Mouse (Mus musculus) G1E (cell line): Measurements from ENCODE around the gene Ahnak. TPM values are rescaled to one million over a fixed set of nuclear protein-coding genes. Genes with fewer than 3 reads are reported as not detected.

Source experiments
- ATAC-seq: 2 replicates; pipeline ENCODE4 v1.8.0; 2016; ENCODE audit warnings: mild to moderate bottlenecking; ENCODE audit not compliant: insufficient number of reproducible peaks, poor library complexity, low FRiP score, severe bottlenecking; ENCODE audit errors: extremely low read depth
- DNase-seq: peaks from one replicate; pipeline ENCODE4 v3.0.0; 2012; ENCODE audit warnings: low spot score
- H3K27me3 ChIP-seq: 2 replicates; pipeline ENCODE4 v1.6.1; 2012; ENCODE audit warnings: mild to moderate bottlenecking, low read length, inconsistent platforms; ENCODE audit not compliant: insufficient read depth
- H3K36me3 ChIP-seq: replicated peaks from 2 replicates; pipeline ENCODE3; 2012; ENCODE audit warnings: mild to moderate bottlenecking, inconsistent platforms
- H3K4me1 ChIP-seq: 2 replicates; pipeline ENCODE4 v1.6.1; 2012; ENCODE audit warnings: low read depth, low read length, inconsistent platforms, mixed read lengths; ENCODE audit not compliant: insufficient read depth
- H3K4me3 ChIP-seq: 2 replicates; pipeline ENCODE4 v1.5.1; 2012; ENCODE audit warnings: low read depth, mild to moderate bottlenecking, inconsistent platforms, low read length, moderate library complexity, mixed read lengths
- H3K9me3 ChIP-seq: replicated peaks from 2 replicates; pipeline ENCODE4 v1.6.1; 2012; ENCODE audit warnings: inconsistent platforms
- CTCF ChIP-seq: IDR thresholded peaks from 2 replicates; pipeline ENCODE4 v1.5.1; 2012; ENCODE audit warnings: low read depth, low read length, inconsistent platforms, mixed read lengths
- GATA1 ChIP-seq: IDR thresholded peaks from 2 replicates; pipeline ENCODE4 v1.6.1; 2012; ENCODE audit warnings: borderline replicate concordance, low read length, inconsistent platforms, mixed read lengths
- GATA2 ChIP-seq: IDR thresholded peaks from 2 replicates; pipeline ENCODE4 v1.6.1; 2012; ENCODE audit warnings: low read depth, low read length, inconsistent platforms, borderline replicate concordance
- POLR2AphosphoS5 ChIP-seq: IDR thresholded peaks from 2 replicates; pipeline ENCODE4 v1.6.1; 2012; ENCODE audit warnings: low read depth, low read length, inconsistent platforms; ENCODE audit not compliant: insufficient replicate concordance
- TAL1 ChIP-seq: conservative IDR thresholded peaks from 2 replicates; pipeline ENCODE4 v1.6.1; 2012; ENCODE audit warnings: low read depth, low read length, inconsistent platforms, mixed read lengths
- polyA plus RNA-seq: library from polyadenylated mRNA; stranded (reverse); fragments of >175 nt; gene quantifications from 2 replicates; pipeline ENCODE4 v1.2.3, GENCODE M21; 2012
- total RNA-seq, 2 experiments: library from RNA; stranded (forward) in 1 of 2; stranded (reverse) in 1 of 2; fragments of 200-1000 nt in 1 of 2; fragments of >200 nt in 1 of 2; fragmentation: Nextera tagmentation in 1 of 2; gene quantifications; 2 replicates each; pipeline ENCODE4 v1.2.3; 2014 to 2017

The Ahnak gene
- total and polyA plus RNA-seq, 3 experiments, result 10.4 to 124 (median 27.8) TPM

DNA sequence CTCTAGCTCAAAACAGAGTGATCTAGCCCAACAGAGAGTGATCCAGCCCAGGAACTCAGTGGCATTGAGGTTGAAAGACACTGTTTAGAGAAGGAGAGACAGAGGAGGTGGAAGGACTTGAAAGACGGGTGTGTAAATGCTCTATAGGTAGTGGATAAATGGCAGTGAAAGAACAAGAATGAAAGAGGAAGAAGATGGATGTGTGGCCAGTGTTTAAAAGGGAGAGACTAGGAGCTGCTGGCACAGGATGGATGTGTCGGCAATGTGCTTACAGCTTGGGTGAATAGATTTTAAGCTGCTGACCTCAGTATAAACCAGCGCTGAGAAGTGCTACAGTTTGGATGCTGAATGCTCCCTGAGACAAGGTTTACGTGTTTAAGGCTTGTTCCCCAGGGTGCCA lies 85.3 kb downstream of the Ahnak start:
- ATAC-seq, result no peak
- Histone ChIP-seq H3K9me3 (no peaks in the 10 kb centered on the region), H3K36me3 (no peaks in the 10 kb centered on the region), H3K27me3 (no peaks in the 10 kb centered on the region; the same call in 1 of the 2 replicates), H3K4me1 (peaks cover 39% of the 10 kb centered on the region), H3K4me3 (no peak overlapping the region)
- TF ChIP-seq GATA1, result no peak
- TF ChIP-seq CTCF, result no peak
- no peak for TF ChIP-seq POLR2AphosphoS5
- no peak for TF ChIP-seq TAL1
- TF ChIP-seq GATA2, result no peak
- DNase-seq, result no peak

DNA sequence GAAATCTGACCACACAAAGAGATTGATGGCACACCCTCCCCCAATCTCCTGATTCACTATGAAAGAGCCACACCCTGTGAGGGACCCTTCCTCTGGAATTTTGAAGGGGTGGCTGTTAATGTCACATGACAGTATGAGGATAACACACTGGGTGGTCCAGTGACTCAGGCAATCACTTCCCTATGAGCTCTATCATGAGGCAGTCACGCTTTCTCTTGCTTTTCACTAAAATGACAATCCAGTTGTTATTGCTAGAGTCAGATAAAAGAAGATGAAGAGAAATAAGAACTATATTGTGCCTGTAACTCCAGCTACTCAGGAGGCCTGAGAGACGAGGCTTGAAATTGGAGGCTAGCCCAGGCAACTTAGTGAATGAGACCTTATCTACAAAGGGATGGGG lies 86.5 kb downstream of the Ahnak start:
- no peak for DNase-seq
- no peak for ATAC-seq
- Histone ChIP-seq H3K9me3 (no peaks in the 10 kb centered on the region), H3K4me3 (no peak overlapping the region), H3K27me3 (no peaks in the 10 kb centered on the region; the same call in 1 of the 2 replicates), H3K36me3 (no peaks in the 10 kb centered on the region), H3K4me1 (peaks cover 38% of the 10 kb centered on the region)
- TF ChIP-seq GATA2, result no peak

DNA sequence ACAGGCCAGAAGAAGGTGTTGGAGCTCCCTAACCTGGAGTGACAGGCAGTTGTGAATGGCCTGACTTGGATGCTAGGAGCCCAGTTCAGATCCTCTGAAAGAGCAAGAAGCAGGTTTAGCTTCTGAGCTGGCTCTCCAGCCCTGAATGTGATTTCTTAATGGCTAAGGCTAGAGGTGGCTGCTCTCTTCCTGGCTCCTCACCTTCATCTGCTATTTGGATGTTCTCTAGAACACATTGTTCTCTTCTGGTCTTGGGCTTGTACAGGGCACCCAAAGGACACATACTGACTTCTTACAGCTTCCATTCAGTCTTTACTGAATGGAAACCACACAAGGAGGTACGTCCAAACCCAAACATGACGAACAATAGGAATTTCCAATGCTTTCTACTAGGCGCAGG lies 87.0 kb downstream of the Ahnak start:
- H3K9me3 ChIP-seq, result no peaks in the 10 kb centered on the region
- H3K27me3 ChIP-seq, result no peaks in the 10 kb centered on the region
- peaks cover 36% of the 10 kb centered on the region for H3K4me1 ChIP-seq
- DNase-seq (no peak), ATAC-seq (no peak)
- no peaks in the 10 kb centered on the region for H3K36me3 ChIP-seq
- no peak for TF ChIP-seq GATA2
- TF ChIP-seq POLR2AphosphoS5, result no peak
- TF ChIP-seq TAL1, result no peak
- TF ChIP-seq CTCF, result no peak
- no peak for TF ChIP-seq GATA1
- H3K4me3 ChIP-seq, result no peak overlapping the region

DNA sequence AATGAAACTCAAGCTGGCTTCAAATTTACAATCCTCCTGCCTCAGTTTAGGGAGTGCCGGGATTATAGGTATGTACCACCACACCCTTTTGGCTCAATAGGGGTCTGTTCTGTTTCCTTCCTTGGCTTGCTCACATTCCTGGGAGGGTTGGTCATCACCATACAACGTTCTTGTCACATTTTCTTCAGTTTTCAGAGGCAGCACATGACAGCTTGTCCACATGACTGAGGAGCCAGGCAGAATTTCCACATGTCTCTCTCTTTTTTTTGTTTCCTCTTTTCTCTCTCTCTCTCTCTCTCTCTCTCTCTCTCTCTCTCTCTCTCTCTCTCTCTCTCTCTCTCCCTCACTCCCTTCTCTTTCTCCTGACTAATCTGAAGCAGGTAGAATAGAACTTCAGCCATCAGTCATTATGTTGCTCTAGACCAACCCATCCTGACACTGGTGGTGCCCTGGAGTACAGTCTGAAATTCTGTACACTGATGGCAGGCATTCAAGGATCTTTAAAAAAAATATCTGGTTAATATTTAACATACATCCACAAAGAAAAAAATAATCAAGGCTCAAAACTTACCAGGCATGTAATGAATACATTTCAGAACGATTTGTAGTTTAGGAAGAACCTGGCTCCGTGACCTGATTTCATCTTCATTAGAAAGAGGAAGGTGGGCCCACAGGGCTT lies 88.0 kb downstream of the Ahnak start:
- no peaks in the 10 kb centered on the region for H3K36me3 ChIP-seq
- no peak overlapping the region for H3K4me3 ChIP-seq
- ATAC-seq (no peak), DNase-seq (no peak)
- H3K27me3 ChIP-seq, result no peaks in the 10 kb centered on the region
- H3K4me1 ChIP-seq, result peaks cover 41% of the 10 kb centered on the region
- TF ChIP-seq GATA1 (no peak), POLR2AphosphoS5 (no peak), GATA2 (no peak), TAL1 (no peak), CTCF (no peak)
- H3K9me3 ChIP-seq, result no peaks in the 10 kb centered on the region

DNA sequence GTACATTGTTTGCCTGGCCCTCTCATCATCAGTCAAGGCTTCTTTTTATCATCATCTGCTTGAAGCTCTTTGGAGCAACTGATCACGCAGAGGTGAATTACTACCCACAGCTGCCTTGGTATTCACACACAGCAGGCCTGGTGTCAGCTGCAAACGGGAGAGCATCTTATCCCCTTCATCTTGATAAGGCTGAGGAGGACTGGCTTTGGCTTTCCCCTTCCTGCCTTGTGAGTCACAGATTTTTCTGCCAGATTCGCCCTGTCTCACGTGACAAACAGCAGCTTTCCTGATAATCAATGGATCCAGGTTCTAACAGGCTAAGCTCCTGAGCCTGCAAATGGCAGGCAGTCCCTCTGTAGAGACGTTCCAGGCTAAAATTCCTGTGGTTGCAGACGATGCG lies 90.8 kb downstream of the Ahnak start:
- H3K27me3 ChIP-seq, result peaks cover 8% of the 10 kb centered on the region
- H3K9me3 ChIP-seq, result no peaks in the 10 kb centered on the region
- ATAC-seq, result peak; percentile 34; the same call in 1 of the 2 replicates
- H3K36me3 ChIP-seq, result no peaks in the 10 kb centered on the region
- TF ChIP-seq TAL1 (no peak), GATA1 (no peak), CTCF (no peak), GATA2 (no peak), POLR2AphosphoS5 (no peak)
- H3K4me3 ChIP-seq, result no peak overlapping the region
- H3K4me1 ChIP-seq, result peaks cover 36% of the 10 kb centered on the region
- DNase-seq, result no peak

DNA sequence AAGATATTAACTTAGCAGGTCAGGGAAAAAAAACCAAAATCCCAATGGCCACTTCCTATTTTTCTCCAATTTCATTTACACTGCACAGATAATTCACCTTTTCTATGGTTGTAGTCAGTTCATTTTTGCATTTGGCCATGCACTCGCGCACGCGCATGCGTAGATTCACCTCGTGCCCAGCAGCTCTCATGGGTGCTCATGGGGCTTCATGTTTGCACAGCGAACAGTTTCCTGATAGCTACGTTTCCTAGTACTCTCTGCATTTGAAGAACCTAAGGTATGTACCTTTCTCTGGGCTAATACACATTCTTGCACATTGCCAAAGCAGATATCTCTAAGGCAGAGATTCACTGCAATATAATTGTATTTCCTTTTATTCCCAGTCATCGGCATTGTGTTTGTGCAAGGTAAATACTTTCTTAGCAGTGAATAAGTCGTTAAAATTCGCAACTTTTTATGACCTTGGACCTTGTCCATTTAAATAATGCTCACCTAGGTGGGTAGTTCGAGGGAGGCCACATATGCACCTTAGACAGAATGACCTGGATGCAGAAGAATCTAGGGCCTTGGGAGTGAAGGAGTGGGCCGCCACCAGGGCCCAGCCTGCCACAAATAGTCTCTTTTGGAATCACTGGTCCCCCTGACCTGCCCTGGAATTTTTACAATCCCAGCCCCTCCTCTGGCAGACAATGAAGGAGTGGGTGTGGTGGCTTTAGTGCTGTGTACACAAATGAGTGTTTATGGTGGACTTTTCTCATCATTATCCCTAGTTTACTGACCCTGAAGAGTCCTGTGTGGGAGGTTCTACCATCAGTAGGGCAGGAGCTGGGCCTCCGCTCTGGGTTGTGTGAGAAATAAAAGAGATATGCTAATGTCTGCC lies 92.5 kb downstream of the Ahnak start:
- Histone ChIP-seq H3K4me1 (peaks cover 28% of the 10 kb centered on the region), H3K27me3 (peaks cover 21% of the 10 kb centered on the region), H3K4me3 (no peak overlapping the region), H3K9me3 (no peaks in the 10 kb centered on the region), H3K36me3 (no peaks in the 10 kb centered on the region)
- DNase-seq (no peak), ATAC-seq (no peak)
- no peak for TF ChIP-seq TAL1
- no peak for TF ChIP-seq GATA1
- TF ChIP-seq POLR2AphosphoS5, result no peak
- TF ChIP-seq GATA2, result no peak
- TF ChIP-seq CTCF, result no peak
